Mouse (Mus musculus) cerebellum, adult 2 months (tissue): ENCODE measurements around the gene Acpp.

Experiments used
- CTCF ChIP-seq: fragments of 200-500 bp; IDR thresholded peaks from 2 replicates; pipeline ENCODE4 v1.5.1; 2011; ENCODE audit warnings: low read depth, mild to moderate bottlenecking, control low read depth, low read length, moderate library complexity, borderline replicate concordance; ENCODE audit not compliant: insufficient read depth
- POLR2A ChIP-seq: fragments of 200-500 bp; IDR thresholded peaks from 2 replicates; pipeline ENCODE4 v1.6.1; 2011; ENCODE audit warnings: low read length, control low read depth, borderline replicate concordance; ENCODE audit not compliant: insufficient read depth

- TF ChIP-seq CTCF (no peak), POLR2A (no peak)
Observed at GRCm38 (mm10) chr9:104272057-104272456, 65.5 kb downstream of the Acpp start.
